Mouse (Mus musculus) heart, embryonic 11.5 days (tissue): Measurements from ENCODE around the gene Gins2. TPM values are rescaled to one million over a fixed set of nuclear protein-coding genes. Genes with fewer than 3 reads are reported as not detected.

ENCODE experiments used
- ATAC-seq: fragments of 200-750 bp; cut with Nextera tagmentation; replicated peaks from 2 replicates; pipeline ENCODE4 v1.8.0; 2017; ENCODE audit warnings: moderate library complexity; ENCODE audit not compliant: insufficient number of reproducible peaks, low FRiP score, low TSS enrichment
- H3K27ac ChIP-seq: fragments of 300-500 bp; sonication (generic); 2 replicates; pipeline ENCODE4 v1.5.1; 2014; ENCODE audit warnings: mild to moderate bottlenecking, low read depth, low read length
- H3K27me3 ChIP-seq: fragments of 300-500 bp; sonication (generic); 2 replicates; pipeline ENCODE4 v1.6.1; 2014; ENCODE audit warnings: mild to moderate bottlenecking, low read length, mixed read lengths; ENCODE audit not compliant: control insufficient read depth, insufficient read depth
- H3K36me3 ChIP-seq: fragments of 300-500 bp; sonication (generic); 2 replicates; pipeline ENCODE4 v1.6.1; 2014; ENCODE audit warnings: mild to moderate bottlenecking, low read length, moderate library complexity, mixed read lengths; ENCODE audit not compliant: control insufficient read depth, insufficient read depth
- H3K4me1 ChIP-seq: fragments of 300-500 bp; sonication (generic); 2 replicates; pipeline ENCODE4 v1.6.1; 2014; ENCODE audit warnings: low read length; ENCODE audit not compliant: control insufficient read depth, insufficient read depth
- H3K4me2 ChIP-seq: fragments of 300-500 bp; sonication (generic); 2 replicates; pipeline ENCODE4 v1.6.1; 2014; ENCODE audit warnings: mild to moderate bottlenecking, moderate library complexity
- H3K4me3 ChIP-seq: fragments of 300-500 bp; sonication (generic); 2 replicates; pipeline ENCODE4 v1.5.1; 2014; ENCODE audit warnings: low read depth, low read length
- H3K9ac ChIP-seq: fragments of 300-500 bp; sonication (generic); 2 replicates; pipeline ENCODE4 v1.6.1; 2014; ENCODE audit warnings: mild to moderate bottlenecking, low read depth, low read length, moderate library complexity
- H3K9me3 ChIP-seq: fragments of 300-500 bp; sonication (generic); replicated peaks from 2 replicates; pipeline ENCODE4 v1.6.1; 2016; ENCODE audit warnings: low read length; ENCODE audit not compliant: control insufficient read depth
- WGBS: fragments of 180-500 bp; shearing (Covaris S2); extraction: QIAGEN DNeasy Blood & Tissue Kit; methylation state at CpG from one replicate; pipeline ENCODE4 v1.1.7; 2014; ENCODE audit not compliant: insufficient replicate concordance; 5-methylcytosine and 5-hydroxymethylcytosine counted together
- polyA plus RNA-seq: library from polyadenylated mRNA; unstranded; fragments of >200 nt; fragmentation: Nextera tagmentation; extraction: Ambion mirVana; gene quantifications from 2 replicates; pipeline ENCODE4 v1.2.1, GENCODE M21; 2014

Gene Gins2
- polyA plus RNA-seq, 1 experiment from 2014 or later, result 82.7 TPM

DNA sequence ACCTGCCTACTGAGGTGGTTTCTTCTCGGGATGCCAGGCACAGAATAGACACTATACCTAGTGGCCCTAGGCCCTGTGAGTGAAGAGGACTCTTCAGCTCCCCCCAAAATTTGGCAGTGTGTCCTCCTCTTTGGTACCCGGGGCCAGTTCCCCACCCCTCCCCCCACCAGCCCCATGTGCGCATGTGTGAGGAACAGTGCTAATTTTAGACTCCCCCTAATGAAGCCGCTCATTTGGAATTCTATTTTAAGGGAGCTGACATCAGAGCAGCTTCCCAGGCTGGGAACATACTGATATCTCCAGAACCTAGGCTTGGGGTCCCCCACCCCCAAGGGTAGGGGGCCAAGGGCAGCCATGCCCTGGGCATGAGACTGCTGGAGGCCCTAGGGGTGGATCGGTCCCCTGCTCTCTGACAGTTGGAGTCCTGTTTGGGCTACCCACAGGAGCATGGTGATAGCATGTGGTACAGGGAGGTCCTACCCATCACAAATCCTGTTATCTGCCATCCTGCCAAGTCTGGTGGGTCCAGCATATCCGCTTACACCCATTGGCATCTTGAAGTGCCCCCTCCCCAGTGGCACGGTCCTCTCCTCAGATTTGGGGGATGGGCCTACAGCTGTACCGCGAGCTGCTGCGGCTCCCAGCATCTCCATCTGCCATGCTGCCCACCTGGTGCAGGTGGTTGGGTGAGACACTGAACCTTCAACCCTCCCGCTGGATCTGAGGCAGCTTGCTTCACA is 38.0 kb downstream of the Gins2 start:
- no peaks in the 10 kb centered on the region for H3K9me3 ChIP-seq
- peak overlapping the region; percentile 62; the same call in 1 of the 2 replicates for H3K9ac ChIP-seq
- H3K4me1 ChIP-seq, result peaks cover 95% of the 10 kb centered on the region
- H3K4me2 ChIP-seq, result peak overlapping the region; percentile 48
- WGBS, result 61% methylated on average over 11 of the region's 11 CpGs
- peak overlapping the region; percentile 85 for H3K27ac ChIP-seq
- peak overlapping the region; percentile 12; the same call in 1 of the 2 replicates for H3K4me3 ChIP-seq
- ATAC-seq, result 0 out of 2 replicates have a peak, but pooled peaks have one; percentile 5
- H3K27me3 ChIP-seq, result no peaks in the 10 kb centered on the region
- peaks cover 2% of the 10 kb centered on the region; the same call in 1 of the 2 replicates for H3K36me3 ChIP-seq

DNA sequence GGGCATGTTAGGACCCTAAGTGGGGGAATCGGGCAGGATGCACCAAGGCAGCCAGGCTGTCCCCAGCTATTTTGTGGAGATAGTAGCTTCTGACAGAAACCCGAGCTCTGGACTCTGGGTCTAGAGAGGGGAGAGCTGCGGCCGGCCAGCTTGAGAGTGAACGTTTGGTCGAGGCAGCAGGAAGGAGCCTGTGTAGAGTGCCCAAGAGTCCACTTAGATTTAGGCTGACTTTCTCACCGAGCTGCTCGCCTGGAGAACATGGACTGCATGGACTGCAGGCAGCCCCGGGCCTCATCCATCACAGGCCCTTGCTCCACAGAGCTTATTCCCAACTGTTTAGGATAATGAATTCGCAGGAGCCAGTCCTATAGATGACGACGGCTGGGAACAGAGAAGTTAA is 38.7 kb downstream of the Gins2 start:
- peaks cover 95% of the 10 kb centered on the region for H3K4me1 ChIP-seq
- H3K27me3 ChIP-seq, result no peaks in the 10 kb centered on the region
- H3K27ac ChIP-seq, result peak overlapping the region; percentile 85
- peak overlapping the region; percentile 62; the same call in 1 of the 2 replicates for H3K9ac ChIP-seq
- no peaks in the 10 kb centered on the region for H3K9me3 ChIP-seq
- no peak overlapping the region for H3K4me3 ChIP-seq
- 33% methylated on average over 12 of the region's 12 CpGs for WGBS
- peaks cover 2% of the 10 kb centered on the region; the same call in 1 of the 2 replicates for H3K36me3 ChIP-seq
- peak overlapping the region; percentile 48 for H3K4me2 ChIP-seq
- no peak for ATAC-seq

DNA sequence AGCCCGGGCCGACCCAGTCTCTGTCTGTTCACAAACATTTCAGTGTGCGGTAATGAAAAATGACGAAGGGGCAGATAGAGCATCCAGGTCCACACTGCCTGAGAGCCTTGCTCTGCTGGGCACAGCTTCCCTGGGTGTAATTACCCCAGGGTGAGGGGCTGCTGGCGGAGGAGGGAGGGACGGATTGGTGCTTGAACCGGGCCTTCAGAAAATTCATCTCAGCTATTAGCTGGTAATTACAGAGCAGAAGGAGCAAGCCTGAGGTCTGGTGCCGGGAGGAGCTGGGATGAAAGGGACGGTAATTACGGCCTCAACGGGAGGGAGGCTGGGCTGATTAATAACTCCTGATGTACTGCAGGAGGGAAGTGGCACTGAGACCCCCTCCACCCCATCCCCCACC is 39.2 kb downstream of the Gins2 start:
- H3K4me3 ChIP-seq, result peak overlapping the region; percentile 8; the same call in 1 of the 2 replicates
- WGBS, result 20% methylated on average over 11 of the region's 11 CpGs
- peaks cover 2% of the 10 kb centered on the region; the same call in 1 of the 2 replicates for H3K36me3 ChIP-seq
- ATAC-seq, result no peak
- peak overlapping the region; percentile 62; the same call in 1 of the 2 replicates for H3K9ac ChIP-seq
- peak overlapping the region; percentile 48 for H3K4me2 ChIP-seq
- H3K27ac ChIP-seq, result peak overlapping the region; percentile 85
- no peaks in the 10 kb centered on the region for H3K9me3 ChIP-seq
- no peaks in the 10 kb centered on the region for H3K27me3 ChIP-seq
- H3K4me1 ChIP-seq, result peaks cover 94% of the 10 kb centered on the region

DNA sequence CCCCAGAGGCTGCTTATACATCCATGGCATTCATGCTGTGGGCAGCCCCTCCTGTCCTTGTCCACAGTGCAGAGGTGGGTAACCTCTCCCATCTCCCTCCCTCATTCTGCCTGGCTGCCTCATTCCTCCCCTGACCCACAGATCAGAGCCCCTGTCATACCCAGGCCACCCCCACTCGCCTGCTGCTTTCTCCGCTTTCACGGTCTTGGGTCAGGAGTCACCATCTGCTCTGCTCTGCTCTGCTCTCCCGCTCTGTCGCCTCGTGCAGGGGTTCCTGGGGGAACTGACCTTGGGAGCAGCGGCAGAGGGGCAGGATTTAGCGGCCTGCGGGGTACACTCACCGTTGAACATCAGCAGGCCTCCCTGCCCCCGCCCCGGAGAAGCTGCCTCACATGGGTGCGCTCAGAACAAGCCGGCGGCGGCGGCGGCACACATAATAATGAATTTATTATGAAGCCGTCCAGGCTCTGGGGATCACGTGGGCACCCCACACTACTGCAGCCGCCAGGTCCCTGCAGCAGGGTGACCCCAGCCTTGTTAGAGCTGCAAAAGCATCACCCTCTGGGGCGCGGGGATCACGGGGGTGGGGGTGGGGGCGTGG is 39.7 kb downstream of the Gins2 start:
- 25% methylated on average over 25 of the region's 25 CpGs for WGBS
- 0 out of 2 replicates have a peak, but pooled peaks have one; percentile 3 for ATAC-seq
- Histone ChIP-seq H3K4me1 (peaks cover 90% of the 10 kb centered on the region), H3K27ac (peak overlapping the region; percentile 85), H3K9me3 (no peaks in the 10 kb centered on the region), H3K9ac (peak overlapping the region; percentile 62), H3K36me3 (peaks cover 2% of the 10 kb centered on the region; the same call in 1 of the 2 replicates), H3K4me2 (peak overlapping the region; percentile 48), H3K4me3 (peak overlapping the region; percentile 8; the same call in 1 of the 2 replicates), H3K27me3 (no peaks in the 10 kb centered on the region)

DNA sequence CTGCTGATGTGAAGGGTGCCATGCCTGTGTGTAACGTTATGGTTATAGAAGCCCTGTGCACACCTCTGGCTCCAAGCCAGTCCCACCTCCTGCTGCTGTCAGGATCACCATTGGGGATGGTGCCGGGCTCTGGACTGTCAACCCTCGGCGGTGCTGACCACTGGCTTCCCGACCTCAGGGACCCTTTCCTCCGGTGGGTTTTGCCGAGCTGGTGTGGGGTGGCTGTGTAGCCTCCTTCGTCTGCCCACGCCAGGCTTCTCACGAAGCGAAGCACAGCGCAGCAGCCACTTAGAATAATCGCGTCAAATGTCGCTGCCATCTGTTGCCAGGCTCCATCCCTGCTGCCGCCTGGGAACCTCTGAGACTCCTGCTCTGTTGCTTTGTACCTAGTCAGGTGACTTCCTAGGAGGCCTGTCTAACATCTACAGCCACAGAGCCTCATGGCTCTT is 40.8 kb downstream of the Gins2 start:
- H3K27ac ChIP-seq, result peak overlapping the region; percentile 62
- WGBS, result 44% methylated on average over 16 of the region's 16 CpGs
- ATAC-seq, result no peak
- H3K27me3 ChIP-seq, result no peaks in the 10 kb centered on the region
- H3K4me1 ChIP-seq, result peaks cover 87% of the 10 kb centered on the region
- H3K9me3 ChIP-seq, result no peaks in the 10 kb centered on the region
- 0 out of 2 replicates have a peak overlapping the region, but pooled peaks have one; percentile 34 for H3K9ac ChIP-seq
- peak overlapping the region; percentile 6; the same call in 1 of the 2 replicates for H3K4me2 ChIP-seq
- no peak overlapping the region for H3K4me3 ChIP-seq
- H3K36me3 ChIP-seq, result no peaks in the 10 kb centered on the region

DNA sequence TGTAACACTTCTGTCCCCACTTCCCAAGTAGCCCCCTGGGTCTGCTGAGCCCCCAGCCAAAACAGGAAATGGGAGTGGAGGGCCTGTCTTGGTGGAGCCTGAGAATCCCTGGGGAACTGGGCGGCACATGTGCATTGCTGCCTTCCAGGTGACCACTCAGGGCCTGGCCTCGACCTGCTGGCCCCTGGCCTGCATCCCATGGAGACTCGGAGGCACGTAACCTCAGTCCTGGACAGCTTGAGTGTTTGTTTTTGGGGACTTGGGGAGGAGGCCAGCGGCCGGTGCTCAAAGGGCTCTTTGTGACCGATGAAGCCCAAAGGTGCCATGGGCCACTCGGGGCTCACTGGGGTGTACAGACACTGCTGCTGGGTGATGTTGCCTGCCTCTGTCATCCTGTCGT is 41.5 kb downstream of the Gins2 start:
- peaks cover 91% of the 10 kb centered on the region for H3K4me1 ChIP-seq
- no peak overlapping the region for H3K4me3 ChIP-seq
- ATAC-seq, result no peak
- H3K36me3 ChIP-seq, result no peaks in the 10 kb centered on the region
- H3K9me3 ChIP-seq, result no peaks in the 10 kb centered on the region
- no peak overlapping the region for H3K9ac ChIP-seq
- 69% methylated on average over 9 of the region's 9 CpGs for WGBS
- H3K27ac ChIP-seq, result no peak overlapping the region
- H3K4me2 ChIP-seq, result no peak overlapping the region; the same call in 1 of the 2 replicates
- no peaks in the 10 kb centered on the region for H3K27me3 ChIP-seq

DNA sequence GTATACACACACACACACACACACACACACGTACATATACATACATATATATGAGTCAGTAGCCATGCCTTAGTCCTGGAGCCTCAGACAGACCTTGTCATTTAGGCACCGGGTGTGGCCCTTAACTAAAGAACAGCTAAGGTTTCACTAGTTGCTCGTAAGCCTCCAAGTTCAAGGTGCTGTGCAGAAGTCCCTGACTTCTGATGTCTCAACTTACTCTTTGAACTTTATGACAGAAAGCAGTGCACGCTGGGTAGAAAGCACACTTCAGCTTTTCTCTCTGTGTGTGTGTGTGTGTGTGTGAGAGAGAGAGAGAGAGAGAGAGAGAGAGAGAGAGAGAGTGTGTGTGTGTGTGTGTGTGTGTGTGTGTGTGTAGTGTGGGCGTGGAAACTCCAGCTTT is 44.9 kb downstream of the Gins2 start:
- no peaks in the 10 kb centered on the region for H3K27me3 ChIP-seq
- H3K36me3 ChIP-seq, result no peaks in the 10 kb centered on the region
- no peak overlapping the region for H3K4me2 ChIP-seq
- H3K4me1 ChIP-seq, result peaks cover 80% of the 10 kb centered on the region
- ATAC-seq, result no peak
- WGBS, result 85% methylated on average over 5 of the region's 5 CpGs
- no peak overlapping the region for H3K9ac ChIP-seq
- no peak overlapping the region for H3K4me3 ChIP-seq
- no peaks in the 10 kb centered on the region for H3K9me3 ChIP-seq
- no peak overlapping the region; the same call in 1 of the 2 replicates for H3K27ac ChIP-seq

DNA sequence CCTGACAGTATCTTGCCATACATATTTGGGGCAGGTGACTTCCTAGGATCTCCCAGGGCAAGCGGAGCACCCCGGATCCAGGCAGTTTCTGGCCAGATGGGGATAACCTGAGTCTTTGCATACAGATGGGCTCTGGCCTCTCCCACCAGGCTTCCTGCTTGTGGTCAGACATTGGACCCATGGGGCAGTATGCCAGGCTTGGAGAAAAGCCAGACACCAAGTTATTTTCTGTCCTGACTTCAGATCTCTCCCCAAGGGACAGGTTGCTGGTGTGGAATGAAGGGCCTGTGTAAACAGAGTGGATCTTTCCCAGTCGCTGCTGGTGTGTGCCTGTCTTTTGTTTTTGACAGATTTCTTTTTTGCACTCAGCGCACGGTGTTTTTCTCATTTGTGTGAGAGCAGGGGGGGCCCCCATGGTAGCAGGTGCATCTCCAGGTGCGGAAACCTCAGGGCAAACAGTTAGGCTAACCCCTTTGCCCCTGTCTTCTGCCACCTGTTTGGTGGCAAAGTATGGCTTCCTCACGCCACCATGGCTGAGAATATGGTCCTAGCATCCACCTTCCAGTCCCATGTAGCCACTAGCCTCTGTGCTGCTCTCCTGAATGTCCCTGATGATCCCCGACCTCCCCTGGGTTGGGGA is 45.6 kb downstream of the Gins2 start:
- Histone ChIP-seq H3K4me1 (peaks cover 80% of the 10 kb centered on the region), H3K4me2 (peak overlapping the region; percentile 19; the same call in 1 of the 2 replicates), H3K27me3 (no peaks in the 10 kb centered on the region), H3K27ac (peak overlapping the region; percentile 59), H3K36me3 (no peaks in the 10 kb centered on the region), H3K9me3 (no peaks in the 10 kb centered on the region), H3K9ac (no peak overlapping the region), H3K4me3 (no peak overlapping the region)
- no peak for ATAC-seq
- WGBS, result 60% methylated on average over 8 of the region's 8 CpGs
